Mouse (Mus musculus): ENCODE data around the gene Cldn6. TPM values are rescaled to one million over a fixed set of nuclear protein-coding genes. Genes with fewer than 3 reads are reported as not detected.

Cldn6 gene
- polyA plus RNA-seq (2012; rRNA removed): 0.10 and 0.95 TPM in 2 replicates

- Histone ChIP-seq H3K27ac (ENCODE audit: insufficient read depth, low read depth, low read length) (no peak within 1 kb of the TSS), H3K36me3 (ENCODE audit: control insufficient read depth, insufficient read depth, low read length) (no peaks in the 10 kb centered on the region), H3K4me1 (ENCODE audit: control insufficient read depth, insufficient read depth, insufficient read length, low read length) (peaks cover 11% of the 10 kb centered on the region), H3K27me3 (ENCODE audit: control insufficient read depth, insufficient read depth, low read length) (peaks cover 15% of the 10 kb centered on the region), H3K4me3 (ENCODE audit: low read depth, low read length) (no peak within 1 kb of the TSS)
- 13% methylated on average over 38 of the region's 38 CpGs for WGBS
- TF ChIP-seq CTCF (IDR thresholded peaks at IDR 0.05; ENCODE audit: extremely low read depth, insufficient read length, insufficient replicate concordance, low read depth, low read length) (no peak), POLR2A (IDR thresholded peaks at IDR 0.05; ENCODE audit: low read depth, low read length) (no peak)
Observed at GRCm38 (mm10) chr17:23679127-23679835, at the start of gene Cldn6. Gene Cldn6, plus strand, starts transcription at chr17:23679249.

GRCm38 (mm10) chr17:23630195-23631020 lies 48.6 kb upstream of the Cldn6 start:
- Histone ChIP-seq H3K27ac (ENCODE audit: insufficient read depth, low read depth, low read length) (no peak overlapping the region), H3K4me3 (ENCODE audit: low read depth, low read length) (no peak overlapping the region), H3K27me3 (ENCODE audit: control insufficient read depth, insufficient read depth, low read length) (no peaks in the 10 kb centered on the region), H3K36me3 (ENCODE audit: control insufficient read depth, insufficient read depth, low read length) (no peaks in the 10 kb centered on the region), H3K4me1 (ENCODE audit: control insufficient read depth, insufficient read depth, insufficient read length, low read length) (no peaks in the 10 kb centered on the region)
- TF ChIP-seq CTCF (IDR thresholded peaks at IDR 0.05; ENCODE audit: extremely low read depth, insufficient read length, insufficient replicate concordance, low read depth, low read length): peak; percentile 77
- TF ChIP-seq POLR2A (IDR thresholded peaks at IDR 0.05; ENCODE audit: low read depth, low read length): no peak; the same call in 1 of the 2 replicates
- WGBS: 10% methylated on average over 22 of the region's 22 CpGs

GRCm38 (mm10) chr17:23631241-23631640 lies 47.8 kb upstream of the Cldn6 start:
- Histone ChIP-seq H3K27me3 (ENCODE audit: control insufficient read depth, insufficient read depth, low read length) (no peaks in the 10 kb centered on the region), H3K27ac (ENCODE audit: insufficient read depth, low read depth, low read length) (no peak overlapping the region), H3K36me3 (ENCODE audit: control insufficient read depth, insufficient read depth, low read length) (no peaks in the 10 kb centered on the region), H3K4me1 (ENCODE audit: control insufficient read depth, insufficient read depth, insufficient read length, low read length) (no peaks in the 10 kb centered on the region), H3K4me3 (ENCODE audit: low read depth, low read length) (no peak overlapping the region)
- no peak for TF ChIP-seq CTCF (IDR thresholded peaks at IDR 0.05; ENCODE audit: extremely low read depth, insufficient read length, insufficient replicate concordance, low read depth, low read length)
- TF ChIP-seq POLR2A (IDR thresholded peaks at IDR 0.05; ENCODE audit: low read depth, low read length): no peak
- 68% methylated on average over 8 of the region's 8 CpGs for WGBS

GRCm38 (mm10) chr17:23644613-23645495 lies 34.2 kb upstream of the Cldn6 start, which contains the start of gene Mmp25:
Gene Mmp25, minus strand, starts transcription at chr17:23645277.
- WGBS: 4% methylated on average over 58 of the region's 58 CpGs
- no peak for TF ChIP-seq POLR2A (IDR thresholded peaks at IDR 0.05; ENCODE audit: low read depth, low read length)
- no peak for TF ChIP-seq CTCF (IDR thresholded peaks at IDR 0.05; ENCODE audit: extremely low read depth, insufficient read length, insufficient replicate concordance, low read depth, low read length)
- H3K4me1 ChIP-seq (ENCODE audit: control insufficient read depth, insufficient read depth, insufficient read length, low read length): peaks cover 7% of the 10 kb centered on the region; the same call in 1 of the 2 replicates
- no peak within 1 kb of the TSS; the same call in 1 of the 2 replicates for H3K27ac ChIP-seq (ENCODE audit: insufficient read depth, low read depth, low read length)
- H3K4me3 ChIP-seq (ENCODE audit: low read depth, low read length): peak within 1 kb of the TSS; percentile 52
- peaks cover 18% of the 10 kb centered on the region for H3K27me3 ChIP-seq (ENCODE audit: control insufficient read depth, insufficient read depth, low read length)
- H3K36me3 ChIP-seq (ENCODE audit: control insufficient read depth, insufficient read depth, low read length): no peaks in the 10 kb centered on the region

- Histone ChIP-seq H3K27me3 (ENCODE audit: control insufficient read depth, insufficient read depth, low read length) (peaks cover 18% of the 10 kb centered on the region), H3K36me3 (ENCODE audit: control insufficient read depth, insufficient read depth, low read length) (no peaks in the 10 kb centered on the region), H3K4me3 (ENCODE audit: low read depth, low read length) (no peak overlapping the region), H3K4me1 (ENCODE audit: control insufficient read depth, insufficient read depth, insufficient read length, low read length) (peaks cover 7% of the 10 kb centered on the region; the same call in 1 of the 2 replicates), H3K27ac (ENCODE audit: insufficient read depth, low read depth, low read length) (no peak overlapping the region)
- no peak for TF ChIP-seq POLR2A (IDR thresholded peaks at IDR 0.05; ENCODE audit: low read depth, low read length)
- WGBS: 62% methylated on average over 10 of the region's 10 CpGs
Observed at GRCm38 (mm10) chr17:23645894-23646293, 33.2 kb upstream of the Cldn6 start.

- Histone ChIP-seq H3K4me3 (ENCODE audit: low read depth, low read length) (no peak overlapping the region), H3K27ac (ENCODE audit: insufficient read depth, low read depth, low read length) (no peak overlapping the region), H3K4me1 (ENCODE audit: control insufficient read depth, insufficient read depth, insufficient read length, low read length) (no peaks in the 10 kb centered on the region), H3K27me3 (ENCODE audit: control insufficient read depth, insufficient read depth, low read length) (no peaks in the 10 kb centered on the region; the same call in 1 of the 2 replicates), H3K36me3 (ENCODE audit: control insufficient read depth, insufficient read depth, low read length) (no peaks in the 10 kb centered on the region)
- 64% methylated on average over 6 of the region's 6 CpGs for WGBS
- TF ChIP-seq CTCF (IDR thresholded peaks at IDR 0.05; ENCODE audit: extremely low read depth, insufficient read length, insufficient replicate concordance, low read depth, low read length) (no peak), POLR2A (IDR thresholded peaks at IDR 0.05; ENCODE audit: low read depth, low read length) (no peak)
Observed at GRCm38 (mm10) chr17:23651363-23651762, 27.7 kb upstream of the Cldn6 start.

All from small intestine, adult 2 months (tissue).